Mouse (Mus musculus) embryonic facial prominence, embryonic 12.5 days (tissue): ENCODE measurements around the gene Gm10160. TPM values are rescaled to one million over a fixed set of nuclear protein-coding genes. Genes with fewer than 3 reads are reported as not detected.

Experiments used
- ATAC-seq: fragments of 200-750 bp; cut with Nextera tagmentation; 2 replicates; pipeline ENCODE4 v1.8.0; 2017; ENCODE audit not compliant: insufficient number of reproducible peaks, insufficient read depth, low FRiP score, low TSS enrichment
- H3K27ac ChIP-seq: fragments of 300-500 bp; sonication (generic); 2 replicates; pipeline ENCODE4 v1.5.1; 2016; ENCODE audit warnings: mild to moderate bottlenecking
- H3K27me3 ChIP-seq: fragments of 300-500 bp; sonication (generic); 2 replicates; pipeline ENCODE4 v1.6.1; 2016; ENCODE audit warnings: mild to moderate bottlenecking, moderate library complexity
- H3K36me3 ChIP-seq: fragments of 300-500 bp; sonication (generic); 2 replicates; pipeline ENCODE4 v1.6.1; 2016; ENCODE audit warnings: mild to moderate bottlenecking
- H3K4me1 ChIP-seq: fragments of 300-500 bp; sonication (generic); 2 replicates; pipeline ENCODE4 v1.6.1; 2016
- H3K4me2 ChIP-seq: fragments of 300-500 bp; sonication (generic); replicated peaks from 2 replicates; pipeline ENCODE4 v1.6.1; 2016; ENCODE audit warnings: mild to moderate bottlenecking, moderate library complexity
- H3K4me3 ChIP-seq: fragments of 300-500 bp; sonication (generic); 2 replicates; pipeline ENCODE4 v1.5.1; 2016; ENCODE audit warnings: mild to moderate bottlenecking
- H3K9ac ChIP-seq: fragments of 300-500 bp; sonication (generic); 2 replicates; pipeline ENCODE4 v1.6.1; 2016; ENCODE audit warnings: mild to moderate bottlenecking, moderate library complexity
- H3K9me3 ChIP-seq: fragments of 300-500 bp; sonication (generic); 2 replicates; pipeline ENCODE4 v1.6.1; 2016; ENCODE audit warnings: mild to moderate bottlenecking, moderate library complexity
- WGBS: fragments of 180-500 bp; shearing (Covaris S2); methylation state at CpG from one replicate; pipeline ENCODE4 v1.1.7; 2016; 5-methylcytosine and 5-hydroxymethylcytosine counted together
- polyA plus RNA-seq: library from polyadenylated mRNA; unstranded; fragments of >200 nt; fragmentation: Nextera tagmentation; extraction: Ambion mirVana; gene quantifications from 2 replicates; pipeline ENCODE4 v1.2.1, GENCODE M21; 2016

Gene Gm10160
- polyA plus RNA-seq, 1 experiment from 2014 or later = not detected

- H3K27ac ChIP-seq = no peak overlapping the region
- H3K4me1 ChIP-seq = no peaks in the 10 kb centered on the region
- H3K4me2 ChIP-seq = no peak overlapping the region
- no peak overlapping the region for H3K9ac ChIP-seq
- ATAC-seq = 0 out of 2 replicates have a peak, but pooled peaks have one; percentile 42
- H3K4me3 ChIP-seq = no peak overlapping the region
- H3K27me3 ChIP-seq = no peaks in the 10 kb centered on the region
- H3K36me3 ChIP-seq = no peaks in the 10 kb centered on the region
- 30% methylated on average over 6 of the region's 6 CpGs for WGBS
- no peaks in the 10 kb centered on the region for H3K9me3 ChIP-seq
Measured at GRCm38 (mm10) chr7:81868158-81868557, 12.6 kb upstream of the Gm10160 start.

GRCm38 (mm10) chr7:81867231-81867930 is 11.8 kb upstream of the Gm10160 start:
- H3K27ac ChIP-seq = no peak overlapping the region
- WGBS = 87% methylated on average over 9 of the region's 9 CpGs
- H3K9me3 ChIP-seq = no peaks in the 10 kb centered on the region
- no peaks in the 10 kb centered on the region for H3K27me3 ChIP-seq
- H3K4me1 ChIP-seq = no peaks in the 10 kb centered on the region
- H3K4me2 ChIP-seq = no peak overlapping the region
- H3K9ac ChIP-seq = no peak overlapping the region
- H3K4me3 ChIP-seq = no peak overlapping the region
- no peak for ATAC-seq
- no peaks in the 10 kb centered on the region for H3K36me3 ChIP-seq

DNA sequence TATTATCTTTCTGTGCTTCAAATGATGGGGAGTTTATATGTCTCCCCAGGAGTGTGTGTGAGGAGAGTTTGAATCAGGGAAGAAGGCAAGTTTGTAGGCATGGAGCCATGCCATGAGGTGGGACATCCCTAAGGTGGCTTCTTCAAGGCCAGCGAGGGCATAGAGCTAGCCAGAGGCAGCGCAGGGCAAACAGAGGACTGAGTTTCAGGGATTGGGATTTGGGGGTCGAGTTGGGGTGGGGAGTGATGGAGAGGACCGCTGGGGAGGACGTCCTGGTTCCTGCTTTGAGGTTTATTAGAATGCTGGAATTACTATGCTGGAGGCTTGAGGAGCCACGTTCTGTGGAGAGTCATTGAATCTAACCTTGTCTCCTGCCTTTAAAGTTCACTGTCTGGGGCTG is 10.3 kb upstream of the Gm10160 start:
- Histone ChIP-seq H3K4me2 (no peak overlapping the region), H3K9ac (no peak overlapping the region), H3K27me3 (peaks cover 13% of the 10 kb centered on the region), H3K27ac (no peak overlapping the region), H3K36me3 (no peaks in the 10 kb centered on the region), H3K4me3 (no peak overlapping the region), H3K4me1 (no peaks in the 10 kb centered on the region), H3K9me3 (no peaks in the 10 kb centered on the region)
- 91% methylated on average over 6 of the region's 6 CpGs for WGBS
- no peak for ATAC-seq

GRCm38 (mm10) chr7:81864552-81864951 is 9.0 kb upstream of the Gm10160 start:
- ATAC-seq = no peak
- no peaks in the 10 kb centered on the region for H3K9me3 ChIP-seq
- no peak overlapping the region for H3K4me3 ChIP-seq
- WGBS = 85% methylated on average over 6 of the region's 6 CpGs
- no peak overlapping the region for H3K9ac ChIP-seq
- H3K36me3 ChIP-seq = no peaks in the 10 kb centered on the region
- H3K4me2 ChIP-seq = no peak overlapping the region
- peaks cover 26% of the 10 kb centered on the region for H3K27me3 ChIP-seq
- H3K4me1 ChIP-seq = peaks cover under 1% of the 10 kb centered on the region; the same call in 1 of the 2 replicates
- H3K27ac ChIP-seq = no peak overlapping the region

GRCm38 (mm10) chr7:81862587-81863583 is 7.3 kb upstream of the Gm10160 start:
- no peak for ATAC-seq
- no peaks in the 10 kb centered on the region for H3K9me3 ChIP-seq
- H3K9ac ChIP-seq = no peak overlapping the region
- H3K27ac ChIP-seq = 0 out of 2 replicates have a peak overlapping the region, but pooled peaks have one; percentile 11
- H3K27me3 ChIP-seq = peaks cover 40% of the 10 kb centered on the region
- H3K36me3 ChIP-seq = no peaks in the 10 kb centered on the region
- WGBS = 66% methylated on average over 24 of the region's 24 CpGs
- H3K4me2 ChIP-seq = no peak overlapping the region
- H3K4me1 ChIP-seq = peaks cover 6% of the 10 kb centered on the region; the same call in 1 of the 2 replicates
- H3K4me3 ChIP-seq = no peak overlapping the region

DNA sequence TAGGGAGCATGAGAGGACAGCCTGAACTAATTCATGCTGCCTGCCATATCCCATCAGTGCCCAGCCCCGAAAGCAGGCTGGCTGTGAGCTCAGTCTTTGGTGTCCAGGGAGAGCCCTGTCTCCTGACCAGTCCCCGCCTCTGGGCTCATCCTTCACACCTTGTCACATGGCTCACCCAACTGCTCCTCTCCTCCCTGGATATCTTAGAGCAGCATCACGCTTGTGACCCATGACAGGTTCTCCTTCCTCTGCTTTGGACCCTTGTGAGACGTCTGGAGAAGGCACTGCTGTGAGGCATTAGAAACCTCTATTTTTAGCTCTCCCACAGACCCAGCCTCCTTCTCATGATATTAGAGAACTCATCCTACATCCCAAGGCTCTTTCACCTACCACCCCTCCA is 6.3 kb upstream of the Gm10160 start:
- Histone ChIP-seq H3K36me3 (no peaks in the 10 kb centered on the region), H3K9me3 (no peaks in the 10 kb centered on the region), H3K4me2 (no peak overlapping the region), H3K4me1 (peaks cover 6% of the 10 kb centered on the region; the same call in 1 of the 2 replicates), H3K9ac (no peak overlapping the region), H3K4me3 (no peak overlapping the region), H3K27ac (no peak overlapping the region), H3K27me3 (peaks cover 46% of the 10 kb centered on the region)
- ATAC-seq = no peak
- 67% methylated on average over 4 of the region's 4 CpGs for WGBS

GRCm38 (mm10) chr7:81861461-81861860 is 5.9 kb upstream of the Gm10160 start:
- Histone ChIP-seq H3K9me3 (no peaks in the 10 kb centered on the region), H3K36me3 (no peaks in the 10 kb centered on the region), H3K4me3 (no peak overlapping the region), H3K27ac (no peak overlapping the region), H3K4me2 (no peak overlapping the region), H3K4me1 (peaks cover 6% of the 10 kb centered on the region; the same call in 1 of the 2 replicates), H3K27me3 (peaks cover 48% of the 10 kb centered on the region), H3K9ac (no peak overlapping the region)
- 82% methylated on average over 2 of the region's 2 CpGs for WGBS
- ATAC-seq = no peak

DNA sequence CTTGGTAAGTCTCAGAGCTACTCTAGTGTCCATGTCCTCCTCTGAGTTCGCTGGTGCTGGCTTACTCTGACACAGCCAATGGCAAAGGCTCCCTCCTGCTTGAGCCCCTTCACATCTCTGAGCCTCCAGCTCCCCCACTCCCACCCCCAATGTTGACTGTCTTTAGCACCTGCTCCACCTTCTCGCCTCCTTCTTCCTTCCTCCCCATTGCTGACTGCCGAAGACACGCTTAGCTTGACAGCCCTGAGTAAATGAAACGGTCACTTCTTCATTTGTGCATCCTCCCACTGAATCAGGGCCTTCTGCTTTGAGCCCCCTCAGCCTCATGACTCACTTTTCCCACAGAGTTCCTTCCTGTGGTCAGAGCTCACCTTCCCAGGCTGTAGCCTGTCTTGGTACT is 5.4 kb upstream of the Gm10160 start:
- 78% methylated on average over 5 of the region's 5 CpGs for WGBS
- no peak overlapping the region for H3K9ac ChIP-seq
- H3K36me3 ChIP-seq = no peaks in the 10 kb centered on the region
- peaks cover 6% of the 10 kb centered on the region; the same call in 1 of the 2 replicates for H3K4me1 ChIP-seq
- no peak for ATAC-seq
- H3K27me3 ChIP-seq = peaks cover 51% of the 10 kb centered on the region
- H3K27ac ChIP-seq = no peak overlapping the region
- H3K9me3 ChIP-seq = no peaks in the 10 kb centered on the region
- no peak overlapping the region for H3K4me2 ChIP-seq
- no peak overlapping the region for H3K4me3 ChIP-seq

DNA sequence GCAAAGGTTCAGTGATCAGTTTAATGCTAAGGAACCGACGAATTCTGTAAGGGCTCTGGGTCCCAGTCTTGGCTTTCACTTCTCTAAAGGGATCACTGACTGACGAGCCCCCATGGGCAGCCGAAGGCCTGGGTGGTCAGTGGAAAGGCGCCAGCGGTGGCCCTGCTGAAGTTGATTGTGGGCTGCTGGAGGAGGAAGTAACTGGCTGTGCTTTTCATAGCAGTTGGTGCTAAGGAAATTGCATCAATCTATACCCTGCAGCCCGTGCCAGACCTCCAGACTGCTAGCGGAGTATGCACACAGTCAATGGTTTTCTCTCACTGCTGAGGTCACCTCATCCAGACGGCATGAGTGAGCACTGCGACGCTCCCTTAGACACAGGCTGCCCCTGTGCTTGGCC is 4.5 kb upstream of the Gm10160 start:
- no peaks in the 10 kb centered on the region for H3K36me3 ChIP-seq
- peaks cover 6% of the 10 kb centered on the region; the same call in 1 of the 2 replicates for H3K4me1 ChIP-seq
- no peak overlapping the region for H3K27ac ChIP-seq
- 53% methylated on average over 11 of the region's 11 CpGs for WGBS
- H3K4me3 ChIP-seq = peak overlapping the region; percentile 10; the same call in 1 of the 2 replicates
- H3K9ac ChIP-seq = no peak overlapping the region
- H3K9me3 ChIP-seq = no peaks in the 10 kb centered on the region
- peaks cover 51% of the 10 kb centered on the region for H3K27me3 ChIP-seq
- no peak for ATAC-seq
- peak overlapping the region; percentile 97; the same call in 1 of the 2 replicates for H3K4me2 ChIP-seq

DNA sequence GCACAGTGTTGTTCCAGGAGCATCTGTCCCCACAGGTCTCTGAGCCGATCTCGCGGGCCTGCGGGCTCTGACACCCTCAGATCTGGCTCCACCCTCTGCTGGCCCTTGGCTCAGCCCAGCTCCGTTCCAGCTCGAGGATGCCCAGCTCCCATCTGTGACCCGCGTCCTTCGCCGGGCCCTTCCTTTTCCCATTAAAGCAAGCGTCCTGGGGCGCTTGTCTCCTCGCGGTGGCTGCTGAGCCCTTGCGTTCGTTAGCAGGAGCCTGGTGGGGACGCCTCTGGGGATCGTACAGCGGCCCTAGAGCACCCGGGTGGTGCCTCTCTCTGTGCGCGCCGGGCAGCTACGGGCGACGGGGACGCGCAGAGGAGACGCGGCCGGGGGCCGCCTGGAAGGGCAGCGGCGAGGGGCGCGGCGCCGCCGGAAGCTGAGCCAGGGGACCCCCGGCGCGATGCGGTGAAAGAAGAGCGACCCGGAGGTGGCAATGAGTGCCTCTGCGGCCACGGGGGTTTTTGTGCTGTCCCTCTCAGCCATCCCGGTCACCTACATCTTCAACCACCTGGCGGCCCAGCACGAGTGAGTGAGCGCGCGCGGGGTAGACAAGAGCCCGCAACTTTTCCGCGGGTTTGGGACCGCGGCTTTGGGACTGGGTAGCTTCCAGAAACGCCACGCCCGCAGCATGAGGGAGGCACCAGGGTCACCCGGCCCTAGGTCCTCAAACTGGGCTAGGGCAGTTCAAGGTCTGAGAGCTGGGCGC is 3.6 kb upstream of the Gm10160 start, which contains the start of gene Tm6sf1:
Gene Tm6sf1 (plus strand): TSS at position 34 of the 754 bp plus-strand sequence.
- H3K4me1 ChIP-seq = peaks cover 6% of the 10 kb centered on the region; the same call in 1 of the 2 replicates
- WGBS = under 1% methylated on average over 64 of the region's 64 CpGs

GRCm38 (mm10) chr7:81858236-81858635 is 2.6 kb upstream of the Gm10160 start:
- Histone ChIP-seq H3K36me3 (no peaks in the 10 kb centered on the region), H3K4me3 (peak overlapping the region; percentile 66; the same call in 1 of the 2 replicates), H3K4me2 (peak overlapping the region; percentile 97), H3K4me1 (peaks cover 6% of the 10 kb centered on the region; the same call in 1 of the 2 replicates), H3K27me3 (peaks cover 51% of the 10 kb centered on the region), H3K9ac (no peak overlapping the region), H3K27ac (no peak overlapping the region), H3K9me3 (no peaks in the 10 kb centered on the region)
- no peak for ATAC-seq
- 9% methylated on average over 9 of the region's 9 CpGs for WGBS

More for the DNA sequence above, 3.6 kb upstream of the Gm10160 start, which contains the start of gene Tm6sf1:
- Histone ChIP-seq H3K9me3 (no peaks in the 10 kb centered on the region), H3K9ac (peak within 1 kb of the TSS; percentile 67), H3K27me3 (peaks cover 51% of the 10 kb centered on the region), H3K4me2 (peak within 1 kb of the TSS; percentile 97), H3K27ac (no peak within 1 kb of the TSS), H3K4me3 (peak within 1 kb of the TSS; percentile 66), H3K36me3 (no peaks in the 10 kb centered on the region)
- peak; percentile 65; the same call in 1 of the 2 replicates for ATAC-seq
